Mouse (Mus musculus) lung, postnatal 0 days (tissue): ENCODE measurements around the gene Tmem229a. TPM values are rescaled to one million over a fixed set of nuclear protein-coding genes. Genes with fewer than 3 reads are reported as not detected.

Source experiments
- ATAC-seq: fragments of 200-750 bp; cut with Nextera tagmentation; 2 replicates; pipeline ENCODE4 v1.8.0; 2017; ENCODE audit warnings: moderate library complexity
- DNase-seq: peaks from one replicate; pipeline ENCODE4 v3.0.0-alpha.2; 2016; ENCODE audit warnings: low spot score
- H3K27ac ChIP-seq: fragments of 300-500 bp; sonication (generic); 2 replicates; pipeline ENCODE4 v1.5.1; 2014; ENCODE audit warnings: antibody characterized with exemption, mild to moderate bottlenecking, low read length, mixed read lengths
- H3K27me3 ChIP-seq: fragments of 300-500 bp; sonication (generic); replicated peaks from 2 replicates; pipeline ENCODE4 v1.6.1; 2014; ENCODE audit warnings: low read length, mixed read lengths; ENCODE audit not compliant: insufficient read depth
- H3K36me3 ChIP-seq: fragments of 300-500 bp; sonication (generic); 2 replicates; pipeline ENCODE4 v1.6.1; 2014; ENCODE audit warnings: low read length, mixed read lengths; ENCODE audit not compliant: insufficient read depth
- H3K4me1 ChIP-seq: fragments of 300-500 bp; sonication (generic); 2 replicates; pipeline ENCODE4 v1.6.1; 2014; ENCODE audit warnings: antibody characterized with exemption, low read depth, low read length, mixed read lengths; ENCODE audit not compliant: insufficient read depth
- H3K4me2 ChIP-seq: fragments of 300-500 bp; sonication (generic); replicated peaks from 2 replicates; pipeline ENCODE4 v1.6.1; 2014; ENCODE audit warnings: low read depth, mild to moderate bottlenecking, low read length, moderate library complexity, mixed read lengths
- H3K4me3 ChIP-seq: fragments of 300-500 bp; sonication (generic); 2 replicates; pipeline ENCODE4 v1.5.1; 2014; ENCODE audit warnings: low read depth, low read length
- H3K9ac ChIP-seq: fragments of 300-500 bp; sonication (generic); replicated peaks from 2 replicates; pipeline ENCODE4 v1.6.1; 2014; ENCODE audit warnings: low read depth, mild to moderate bottlenecking
- H3K9me3 ChIP-seq: fragments of 300-500 bp; sonication (generic); 2 replicates; pipeline ENCODE4 v1.6.1; 2016; ENCODE audit warnings: low read length, mixed read lengths
- CTCF ChIP-seq: IDR thresholded peaks from 2 replicates; pipeline ENCODE4 v1.5.1; 2016; ENCODE audit warnings: antibody characterized with exemption, mild to moderate bottlenecking
- EP300 ChIP-seq: IDR thresholded peaks from 2 replicates; pipeline ENCODE4 v1.6.1; 2016; ENCODE audit warnings: antibody characterized with exemption, mild to moderate bottlenecking, control low read depth
- WGBS: fragments of 180-500 bp; shearing (Covaris S2); extraction: QIAGEN DNeasy Blood & Tissue Kit; methylation state at CpG from one replicate; pipeline ENCODE4 v1.1.7; 2014; 5-methylcytosine and 5-hydroxymethylcytosine counted together
- polyA plus RNA-seq: library from polyadenylated mRNA; unstranded; fragments of >200 nt; fragmentation: Nextera tagmentation; extraction: Ambion mirVana; gene quantifications from 2 replicates; pipeline ENCODE4 v1.2.1, GENCODE M21; 2015

Gene Tmem229a
- polyA plus RNA-seq, 1 experiment from 2014 or later: 0.04 TPM

DNA sequence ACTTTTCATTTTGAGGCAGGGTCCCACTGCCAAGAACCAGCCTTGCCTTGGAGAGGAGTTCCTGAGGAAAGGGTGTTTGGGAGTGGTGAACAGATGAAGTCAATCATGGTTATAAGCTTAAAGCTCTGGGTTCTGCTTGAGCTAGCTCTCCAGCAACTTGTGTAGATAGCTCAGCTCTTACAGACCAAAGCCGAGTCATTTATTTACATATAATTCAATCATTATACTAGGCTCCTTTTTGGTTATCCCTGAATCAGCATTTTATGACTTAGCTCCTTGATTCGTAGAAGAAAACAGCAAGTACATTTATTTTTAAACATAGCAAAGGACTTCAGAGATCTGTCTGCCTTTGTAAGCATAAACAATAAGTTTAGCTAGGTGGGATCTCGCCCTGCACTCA lies 51.0 kb downstream of the Tmem229a start:
- no peaks in the 10 kb centered on the region for H3K27me3 ChIP-seq
- TF ChIP-seq CTCF (no peak), EP300 (no peak)
- 63% methylated on average over 3 of the region's 3 CpGs for WGBS
- H3K4me2 ChIP-seq: no peak overlapping the region
- H3K27ac ChIP-seq: no peak overlapping the region
- H3K9me3 ChIP-seq: no peaks in the 10 kb centered on the region
- H3K9ac ChIP-seq: no peak overlapping the region
- DNase-seq (no peak), ATAC-seq (no peak)
- H3K36me3 ChIP-seq: no peaks in the 10 kb centered on the region
- H3K4me3 ChIP-seq: no peak overlapping the region
- H3K4me1 ChIP-seq: no peaks in the 10 kb centered on the region

Other genes starting within 250 kb of the Tmem229a start
- gene Hyal6, start 223.1 kb downstream of the Tmem229a start, polyA plus RNA-seq: not detected in 2 replicates
- gene Hyal4, start 208.0 kb downstream of the Tmem229a start, polyA plus RNA-seq: not detected in 2 replicates
- gene Spam1, start 165.1 kb downstream of the Tmem229a start, polyA plus RNA-seq: not detected in 2 replicates
- gene Hyal5, start 98.3 kb downstream of the Tmem229a start, polyA plus RNA-seq: 0.08 TPM in 1 of 2 replicates, not detected in the other